Mouse (Mus musculus) intestine, embryonic 16.5 days (tissue): ENCODE measurements around the gene Ift81. TPM values are rescaled to one million over a fixed set of nuclear protein-coding genes. Genes with fewer than 3 reads are reported as not detected.
A peak's percentile ranks its signal among the peaks of the same experiment; 100 is the strongest.

Experiments
- ATAC-seq: fragments of 200-750 bp; cut with Nextera tagmentation; 2 replicates; pipeline ENCODE4 v1.8.0; 2017; ENCODE audit warnings: moderate TSS enrichment, moderate library complexity
- H3K27ac ChIP-seq: fragments of 300-500 bp; sonication (generic); 2 replicates; pipeline ENCODE4 v1.5.1; 2014; ENCODE audit warnings: mild to moderate bottlenecking, low read length
- H3K27me3 ChIP-seq: fragments of 300-500 bp; sonication (generic); replicated peaks from 2 replicates; pipeline ENCODE4 v1.6.1; 2014; ENCODE audit warnings: low read length, control low read depth, mixed read lengths; ENCODE audit not compliant: control insufficient read depth, insufficient read depth
- H3K36me3 ChIP-seq: fragments of 300-500 bp; sonication (generic); 2 replicates; pipeline ENCODE4 v1.6.1; 2014; ENCODE audit warnings: low read length, control low read depth; ENCODE audit not compliant: control insufficient read depth, insufficient read depth
- H3K4me1 ChIP-seq: fragments of 300-500 bp; sonication (generic); 2 replicates; pipeline ENCODE4 v1.6.1; 2014; ENCODE audit warnings: low read length, control low read depth, mixed read lengths; ENCODE audit not compliant: control insufficient read depth, insufficient read depth
- H3K4me2 ChIP-seq: fragments of 300-500 bp; sonication (generic); 2 replicates; pipeline ENCODE4 v1.6.1; 2014; ENCODE audit warnings: low read depth, low read length, control low read depth
- H3K4me3 ChIP-seq: fragments of 300-500 bp; sonication (generic); 2 replicates; pipeline ENCODE4 v1.5.1; 2014; ENCODE audit warnings: mild to moderate bottlenecking, low read length
- H3K9ac ChIP-seq: fragments of 300-500 bp; sonication (generic); 2 replicates; pipeline ENCODE4 v1.6.1; 2014; ENCODE audit warnings: low read depth, low read length
- H3K9me3 ChIP-seq: fragments of 300-500 bp; sonication (generic); 2 replicates; pipeline ENCODE4 v1.6.1; 2016; ENCODE audit warnings: low read length, control low read depth; ENCODE audit not compliant: control insufficient read depth
- WGBS: fragments of 180-500 bp; shearing (Covaris S2); extraction: QIAGEN DNeasy Blood & Tissue Kit; methylation state at CpG from one replicate; pipeline ENCODE4 v1.1.7; 2014; 5-methylcytosine and 5-hydroxymethylcytosine counted together
- polyA plus RNA-seq: library from polyadenylated mRNA; unstranded; fragments of >200 nt; fragmentation: Nextera tagmentation; extraction: Ambion mirVana; gene quantifications from 2 replicates; pipeline ENCODE4 v1.2.1, GENCODE M21; 2015

The Ift81 gene
- polyA plus RNA-seq, 1 experiment from 2014 or later, result 24.2 TPM

GRCm38 (mm10) chr5:122527761-122528160 is 86.6 kb downstream of the Ift81 start:
- H3K27ac ChIP-seq, result no peak overlapping the region
- no peak overlapping the region for H3K9ac ChIP-seq
- no peaks in the 10 kb centered on the region for H3K36me3 ChIP-seq
- peaks cover 61% of the 10 kb centered on the region for H3K4me1 ChIP-seq
- no peaks in the 10 kb centered on the region for H3K9me3 ChIP-seq
- H3K27me3 ChIP-seq, result no peaks in the 10 kb centered on the region
- H3K4me3 ChIP-seq, result no peak overlapping the region
- 51% methylated on average over 11 of the region's 11 CpGs for WGBS
- H3K4me2 ChIP-seq, result no peak overlapping the region
- ATAC-seq, result no peak

GRCm38 (mm10) chr5:122526878-122527730 is 87.2 kb downstream of the Ift81 start:
- peak; percentile 82 for ATAC-seq
- Histone ChIP-seq H3K4me3 (no peak overlapping the region), H3K4me1 (peaks cover 61% of the 10 kb centered on the region), H3K27ac (peak overlapping the region; percentile 64), H3K36me3 (no peaks in the 10 kb centered on the region), H3K9ac (peak overlapping the region; percentile 45; the same call in 1 of the 2 replicates), H3K9me3 (no peaks in the 10 kb centered on the region), H3K27me3 (no peaks in the 10 kb centered on the region), H3K4me2 (peak overlapping the region; percentile 30)
- WGBS, result 51% methylated on average over 15 of the region's 15 CpGs

- Histone ChIP-seq H3K4me3 (no peak overlapping the region), H3K4me1 (peaks cover 61% of the 10 kb centered on the region), H3K27ac (peak overlapping the region; percentile 64), H3K9me3 (no peaks in the 10 kb centered on the region), H3K9ac (no peak overlapping the region), H3K27me3 (no peaks in the 10 kb centered on the region), H3K4me2 (peak overlapping the region; percentile 30), H3K36me3 (no peaks in the 10 kb centered on the region)
- WGBS, result 86% methylated on average over 9 of the region's 9 CpGs
- ATAC-seq, result peak; percentile 8; the same call in 1 of the 2 replicates
Observed at GRCm38 (mm10) chr5:122526405-122526804, 87.9 kb downstream of the Ift81 start.

GRCm38 (mm10) chr5:122525238-122525931 is 88.9 kb downstream of the Ift81 start:
- ATAC-seq, result 0 out of 2 replicates have a peak, but pooled peaks have one; percentile 5
- no peaks in the 10 kb centered on the region for H3K27me3 ChIP-seq
- H3K4me2 ChIP-seq, result no peak overlapping the region
- no peak overlapping the region for H3K4me3 ChIP-seq
- H3K27ac ChIP-seq, result peak overlapping the region; percentile 71
- peaks cover 68% of the 10 kb centered on the region for H3K4me1 ChIP-seq
- no peaks in the 10 kb centered on the region for H3K9me3 ChIP-seq
- H3K9ac ChIP-seq, result peak overlapping the region; percentile 60
- no peaks in the 10 kb centered on the region for H3K36me3 ChIP-seq
- 52% methylated on average over 14 of the region's 14 CpGs for WGBS

DNA sequence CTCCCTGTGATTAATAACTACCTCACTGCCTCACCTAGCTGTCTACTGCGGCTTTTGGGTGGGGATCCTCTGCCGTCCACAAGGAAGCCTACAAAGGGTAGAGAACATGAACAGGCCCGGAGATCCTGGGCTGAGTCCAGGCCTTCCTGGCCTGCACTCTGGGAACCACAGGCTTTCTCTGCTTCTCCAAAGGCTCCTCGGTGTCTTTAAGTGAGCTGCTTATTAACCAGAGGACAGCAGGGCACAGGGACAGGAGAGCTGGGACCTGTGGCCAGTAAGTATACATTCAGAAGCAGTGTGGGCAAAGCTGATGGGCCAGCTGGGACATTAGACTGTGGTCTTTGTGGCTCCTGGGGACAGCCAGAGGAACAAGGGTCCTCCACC is 89.5 kb downstream of the Ift81 start:
- Histone ChIP-seq H3K4me3 (no peak overlapping the region), H3K4me2 (no peak overlapping the region), H3K27ac (peak overlapping the region; percentile 71), H3K27me3 (no peaks in the 10 kb centered on the region), H3K9me3 (no peaks in the 10 kb centered on the region), H3K4me1 (peaks cover 64% of the 10 kb centered on the region), H3K9ac (peak overlapping the region; percentile 60), H3K36me3 (no peaks in the 10 kb centered on the region)
- peak; percentile 6; the same call in 1 of the 2 replicates for ATAC-seq
- 46% methylated on average over 4 of the region's 4 CpGs for WGBS

DNA sequence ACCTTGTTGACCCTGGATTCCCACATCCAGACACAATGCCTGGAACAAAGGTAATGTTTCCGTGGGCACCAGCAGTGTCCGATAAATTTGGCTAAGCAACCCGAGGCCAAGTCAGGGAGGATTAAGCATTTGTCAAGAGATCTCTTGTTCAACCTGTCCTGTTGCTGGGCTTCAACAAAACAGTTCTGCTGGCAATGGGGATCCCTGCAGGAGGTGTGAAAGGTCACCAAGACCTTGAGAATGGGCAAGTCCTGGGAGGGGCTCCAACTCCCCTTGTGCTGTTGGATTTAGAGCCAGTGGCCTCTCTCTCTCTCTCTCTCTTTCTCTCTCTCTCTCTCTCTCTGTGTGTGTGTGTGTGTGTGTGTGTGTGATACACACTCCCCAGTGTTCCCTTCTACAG is 90.1 kb downstream of the Ift81 start:
- Histone ChIP-seq H3K27ac (peak overlapping the region; percentile 71; the same call in 1 of the 2 replicates), H3K36me3 (no peaks in the 10 kb centered on the region)
- 69% methylated on average over 3 of the region's 3 CpGs for WGBS

DNA sequence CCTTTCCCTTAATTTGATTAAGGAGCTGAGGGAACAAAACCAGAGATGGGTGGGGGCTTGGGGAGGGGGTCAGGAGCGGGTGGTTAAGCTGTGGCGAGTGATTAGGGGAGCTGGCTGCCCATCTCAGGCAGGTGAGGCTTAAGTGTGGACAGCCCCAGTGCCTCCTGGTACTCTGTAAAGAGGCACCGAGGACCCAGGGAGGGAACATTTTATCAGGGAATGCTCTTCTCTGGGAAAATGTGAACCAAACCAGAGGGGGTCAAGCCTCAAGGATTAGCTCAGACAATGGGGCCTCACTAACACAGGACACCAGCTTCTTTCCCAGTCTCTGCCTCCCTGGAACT is 93.2 kb downstream of the Ift81 start:
- H3K36me3 ChIP-seq, result no peaks in the 10 kb centered on the region
- peaks cover 55% of the 10 kb centered on the region for H3K4me1 ChIP-seq
- no peaks in the 10 kb centered on the region for H3K27me3 ChIP-seq
- no peak overlapping the region for H3K27ac ChIP-seq
- no peak overlapping the region for H3K9ac ChIP-seq
- no peak for ATAC-seq
- H3K9me3 ChIP-seq, result no peaks in the 10 kb centered on the region
- H3K4me3 ChIP-seq, result no peak overlapping the region
- WGBS, result 59% methylated on average over 3 of the region's 3 CpGs
- H3K4me2 ChIP-seq, result no peak overlapping the region

More for the DNA sequence above, 90.1 kb downstream of the Ift81 start:
- Histone ChIP-seq H3K9me3 (no peaks in the 10 kb centered on the region), H3K4me1 (peaks cover 61% of the 10 kb centered on the region), H3K4me2 (no peak overlapping the region), H3K27me3 (no peaks in the 10 kb centered on the region), H3K9ac (no peak overlapping the region), H3K4me3 (no peak overlapping the region)
- no peak for ATAC-seq

- 47% methylated on average over 23 of the region's 23 CpGs for WGBS
- Histone ChIP-seq H3K36me3 (no peaks in the 10 kb centered on the region), H3K9me3 (no peaks in the 10 kb centered on the region), H3K4me1 (peaks cover 55% of the 10 kb centered on the region), H3K4me2 (no peak overlapping the region), H3K9ac (no peak overlapping the region), H3K27me3 (no peaks in the 10 kb centered on the region), H3K4me3 (no peak overlapping the region), H3K27ac (0 out of 2 replicates have a peak overlapping the region, but pooled peaks have one; percentile 15)
- ATAC-seq, result no peak
Observed at GRCm38 (mm10) chr5:122520254-122521129, 93.8 kb downstream of the Ift81 start.
